Mouse (Mus musculus): ENCODE data around the gene Narfl. TPM values are rescaled to one million over a fixed set of nuclear protein-coding genes. Genes with fewer than 3 reads are reported as not detected.

Gene Narfl
- polyA plus RNA-seq, 2 experiments = 10.2 to 12.9 TPM

GRCm38 (mm10) chr17:25754241-25754640 lies 19.3 kb upstream of the Narfl start, which contains the start of gene Msln:
Gene Msln (minus strand): TSS chr17:25754378.
- H3K27ac ChIP-seq = no peak within 1 kb of the TSS
- no peak within 1 kb of the TSS for H3K4me3 ChIP-seq (ENCODE audit: insufficient read depth in 1 of 2, low read depth in 2 of 2, low read length in 2 of 2)
- H3K9me3 ChIP-seq (ENCODE audit: control insufficient read depth, low read length) = no peaks in the 10 kb centered on the region
- DNase-seq (ENCODE audit: low read depth in 3 of 3, low spot score in 3 of 3) (no peak), ATAC-seq (ENCODE audit: insufficient read depth) (no peak)
- H3K9ac ChIP-seq (replicated peaks) = no peak within 1 kb of the TSS
- H3K4me1 ChIP-seq (replicated peaks; ENCODE audit: control insufficient read depth in 2 of 2, insufficient read depth in 2 of 2, low read length in 1 of 2) = no peaks in the 10 kb centered on the region
- H3K36me3 ChIP-seq (replicated peaks; ENCODE audit: control insufficient read depth, insufficient read depth, low read depth) = no peaks in the 10 kb centered on the region
- TF ChIP-seq CTCF (IDR thresholded peaks at IDR 0.05; ENCODE audit: low read depth) (no peak), EP300 (IDR thresholded peaks at IDR 0.05; ENCODE audit: low read depth) (no peak)
- 78% methylated on average over 9 of the region's 9 CpGs for WGBS (ENCODE audit: insufficient replicate concordance)
- H3K27me3 ChIP-seq (ENCODE audit: control insufficient read depth, insufficient read depth, low read length) = no peaks in the 10 kb centered on the region
- H3K4me2 ChIP-seq (ENCODE audit: low read depth) = no peak within 1 kb of the TSS

DNA sequence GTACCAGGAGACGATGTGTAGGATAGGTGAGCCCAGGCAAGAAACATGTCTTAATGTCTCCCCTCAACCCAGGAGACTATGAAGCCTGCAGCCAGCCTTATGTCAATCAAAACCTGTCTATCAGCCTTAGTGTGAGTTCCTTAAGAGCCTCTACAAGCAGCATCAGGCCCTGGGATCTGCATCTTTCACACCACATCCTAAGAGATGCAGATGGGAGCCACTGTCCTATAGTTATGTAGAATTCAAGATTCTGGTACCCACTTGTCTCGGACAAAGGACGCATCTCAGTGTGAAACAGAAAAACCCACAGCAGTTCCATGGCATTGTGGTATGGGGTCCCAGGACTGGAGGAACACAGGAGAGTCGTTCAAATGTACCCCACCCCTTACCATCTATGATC lies 18.5 kb upstream of the Narfl start:
- 56% methylated on average over 4 of the region's 4 CpGs for WGBS (ENCODE audit: insufficient replicate concordance)
- H3K4me3 ChIP-seq (ENCODE audit: insufficient read depth in 1 of 2, low read depth in 2 of 2, low read length in 2 of 2) = no peak overlapping the region
- H3K36me3 ChIP-seq (replicated peaks; ENCODE audit: control insufficient read depth, insufficient read depth, low read depth) = no peaks in the 10 kb centered on the region
- ATAC-seq (ENCODE audit: insufficient read depth) = no peak
- H3K4me1 ChIP-seq (replicated peaks; ENCODE audit: control insufficient read depth in 2 of 2, insufficient read depth in 2 of 2, low read length in 1 of 2) = no peaks in the 10 kb centered on the region
- no peak for DNase-seq (ENCODE audit: low read depth in 3 of 3, low spot score in 3 of 3)
- no peaks in the 10 kb centered on the region for H3K27me3 ChIP-seq (ENCODE audit: control insufficient read depth, insufficient read depth, low read length)
- no peak overlapping the region for H3K9ac ChIP-seq (replicated peaks)
- no peak overlapping the region for H3K27ac ChIP-seq
- TF ChIP-seq CTCF (IDR thresholded peaks at IDR 0.05; ENCODE audit: low read depth) = no peak
- TF ChIP-seq EP300 (IDR thresholded peaks at IDR 0.05; ENCODE audit: low read depth) = no peak
- no peaks in the 10 kb centered on the region for H3K9me3 ChIP-seq (ENCODE audit: control insufficient read depth, low read length)
- no peak overlapping the region for H3K4me2 ChIP-seq (ENCODE audit: low read depth)

GRCm38 (mm10) chr17:25755627-25756377 lies 17.8 kb upstream of the Narfl start:
- H3K4me1 ChIP-seq (replicated peaks; ENCODE audit: control insufficient read depth in 2 of 2, insufficient read depth in 2 of 2, low read length in 1 of 2) = no peaks in the 10 kb centered on the region
- no peak for TF ChIP-seq CTCF (IDR thresholded peaks at IDR 0.05; ENCODE audit: low read depth)
- no peak for TF ChIP-seq EP300 (IDR thresholded peaks at IDR 0.05; ENCODE audit: low read depth)
- ATAC-seq (ENCODE audit: insufficient read depth) (no peak), DNase-seq (ENCODE audit: low read depth in 3 of 3, low spot score in 3 of 3) (no peak)
- no peaks in the 10 kb centered on the region for H3K36me3 ChIP-seq (replicated peaks; ENCODE audit: control insufficient read depth, insufficient read depth, low read depth)
- no peaks in the 10 kb centered on the region for H3K27me3 ChIP-seq (ENCODE audit: control insufficient read depth, insufficient read depth, low read length)
- H3K9ac ChIP-seq (replicated peaks) = no peak overlapping the region
- H3K4me3 ChIP-seq (ENCODE audit: insufficient read depth in 1 of 2, low read depth in 2 of 2, low read length in 2 of 2) = no peak overlapping the region
- H3K4me2 ChIP-seq (ENCODE audit: low read depth) = no peak overlapping the region
- WGBS (ENCODE audit: insufficient replicate concordance) = 31% methylated on average over 4 of the region's 4 CpGs
- no peaks in the 10 kb centered on the region for H3K9me3 ChIP-seq (ENCODE audit: control insufficient read depth, low read length)
- H3K27ac ChIP-seq = no peak overlapping the region

GRCm38 (mm10) chr17:25756378-25757242 lies 17.0 kb upstream of the Narfl start:
- no peak overlapping the region for H3K4me3 ChIP-seq (ENCODE audit: insufficient read depth in 1 of 2, low read depth in 2 of 2, low read length in 2 of 2)
- no peaks in the 10 kb centered on the region for H3K27me3 ChIP-seq (ENCODE audit: control insufficient read depth, insufficient read depth, low read length)
- WGBS (ENCODE audit: insufficient replicate concordance) = 61% methylated on average over 9 of the region's 9 CpGs
- DNase-seq (ENCODE audit: low read depth in 3 of 3, low spot score in 3 of 3) (no peak), ATAC-seq (ENCODE audit: insufficient read depth) (no peak)
- H3K27ac ChIP-seq = no peak overlapping the region
- H3K36me3 ChIP-seq (replicated peaks; ENCODE audit: control insufficient read depth, insufficient read depth, low read depth) = no peaks in the 10 kb centered on the region
- H3K4me1 ChIP-seq (replicated peaks; ENCODE audit: control insufficient read depth in 2 of 2, insufficient read depth in 2 of 2, low read length in 1 of 2) = no peaks in the 10 kb centered on the region
- TF ChIP-seq EP300 (IDR thresholded peaks at IDR 0.05; ENCODE audit: low read depth) (no peak), CTCF (IDR thresholded peaks at IDR 0.05; ENCODE audit: low read depth) (no peak)
- H3K9me3 ChIP-seq (ENCODE audit: control insufficient read depth, low read length) = no peaks in the 10 kb centered on the region
- H3K9ac ChIP-seq (replicated peaks) = no peak overlapping the region
- H3K4me2 ChIP-seq (ENCODE audit: low read depth) = no peak overlapping the region

DNA sequence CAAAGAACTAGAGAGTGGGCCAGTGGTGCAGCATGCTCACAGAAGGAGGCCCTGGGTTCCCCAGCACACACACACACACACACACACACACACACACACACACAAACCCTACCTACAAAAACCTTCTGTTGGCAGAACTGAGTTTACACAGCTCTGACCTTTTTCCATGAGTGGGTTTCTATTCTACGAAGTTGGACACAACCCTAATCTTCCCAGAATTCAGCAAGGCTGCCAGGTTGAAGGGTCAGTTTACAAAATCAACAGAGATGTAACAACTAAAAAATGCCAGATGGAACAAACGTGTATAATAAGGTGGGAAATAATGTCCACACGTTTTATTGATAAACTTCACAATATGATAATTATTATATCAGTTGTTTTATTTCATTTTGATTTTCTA lies 15.9 kb upstream of the Narfl start:
- no peak overlapping the region for H3K4me2 ChIP-seq (ENCODE audit: low read depth)
- no peaks in the 10 kb centered on the region for H3K36me3 ChIP-seq (replicated peaks; ENCODE audit: control insufficient read depth, insufficient read depth, low read depth)
- no peak overlapping the region for H3K27ac ChIP-seq
- no peak overlapping the region for H3K4me3 ChIP-seq (ENCODE audit: insufficient read depth in 1 of 2, low read depth in 2 of 2, low read length in 2 of 2)
- WGBS (ENCODE audit: insufficient replicate concordance) = 39% methylated on average over 3 of the region's 3 CpGs
- DNase-seq (ENCODE audit: low read depth in 3 of 3, low spot score in 3 of 3) (no peak), ATAC-seq (ENCODE audit: insufficient read depth) (no peak)
- no peaks in the 10 kb centered on the region for H3K27me3 ChIP-seq (ENCODE audit: control insufficient read depth, insufficient read depth, low read length)
- no peaks in the 10 kb centered on the region for H3K9me3 ChIP-seq (ENCODE audit: control insufficient read depth, low read length)
- no peak overlapping the region for H3K9ac ChIP-seq (replicated peaks)
- no peak for TF ChIP-seq EP300 (IDR thresholded peaks at IDR 0.05; ENCODE audit: low read depth)
- H3K4me1 ChIP-seq (replicated peaks; ENCODE audit: control insufficient read depth in 2 of 2, insufficient read depth in 2 of 2, low read length in 1 of 2) = no peaks in the 10 kb centered on the region
